Mouse (Mus musculus) CH12.LX (cell line): ENCODE data around the gene Myo5a. TPM values are rescaled to one million over a fixed set of nuclear protein-coding genes. Genes with fewer than 3 reads are reported as not detected.

Experiments used
- DNase-seq: peaks from one replicate; pipeline ENCODE4 v3.0.0-alpha.2; 2013; ENCODE audit errors: extremely low read depth
- H3K27ac ChIP-seq: 2 replicates; pipeline ENCODE4 v1.5.1; 2012; ENCODE audit warnings: low read depth, mild to moderate bottlenecking, control low read depth, moderate library complexity; ENCODE audit not compliant: insufficient read depth
- H3K27me3 ChIP-seq: replicated peaks from 2 replicates; pipeline ENCODE3; 2012; ENCODE audit warnings: inconsistent platforms
- H3K36me3 ChIP-seq, 2 experiments: replicated peaks in 1 of 2; 2 replicates each; pipeline versions ENCODE3 to v1.6.1; 2012; ENCODE audit warnings: inconsistent platforms in 1 of 2, low read length in 1 of 2, mild to moderate bottlenecking in 1 of 2, mixed read lengths in 1 of 2, moderate library complexity in 1 of 2; ENCODE audit not compliant: control insufficient read depth in 1 of 2, insufficient read depth in 1 of 2
- H3K4me1 ChIP-seq, 2 experiments: 2 replicates each; pipeline ENCODE4 v1.6.1; 2012; ENCODE audit warnings: inconsistent platforms in 1 of 2, moderate library complexity in 1 of 2; ENCODE audit not compliant: insufficient read depth in 2 of 2, control insufficient read depth in 1 of 2
- H3K4me2 ChIP-seq: 2 replicates; pipeline ENCODE4 v1.6.1; 2012; ENCODE audit warnings: low read depth, mild to moderate bottlenecking, control low read depth; ENCODE audit not compliant: poor library complexity, insufficient read depth, severe bottlenecking
- H3K4me3 ChIP-seq, 3 experiments: fragments of 150-350 bp in 1 of 3; sonication (generic) in 1 of 3; replicated peaks in 1 of 3; 2 replicates each; pipeline versions ENCODE3 to v1.5.1; 2011 to 2012; ENCODE audit warnings: low read depth in 2 of 3, low read length in 2 of 3, mild to moderate bottlenecking in 2 of 3, moderate library complexity in 2 of 3, control low read depth in 1 of 3, improper control_type of control experiment in 1 of 3, inconsistent platforms in 1 of 3, mixed read lengths in 1 of 3; ENCODE audit not compliant: poor library complexity in 1 of 3
- H3K79me2 ChIP-seq: replicated peaks from 2 replicates; pipeline ENCODE4 v1.6.1; 2012; ENCODE audit warnings: mild to moderate bottlenecking, moderate library complexity; ENCODE audit not compliant: control insufficient read depth, poor library complexity, insufficient read depth, severe bottlenecking; ENCODE audit errors: extremely low read depth
- H3K9ac ChIP-seq: 2 replicates; pipeline ENCODE4 v1.6.1; 2012; ENCODE audit warnings: low read depth, mild to moderate bottlenecking, control low read depth, moderate library complexity; ENCODE audit not compliant: insufficient read depth
- H3K9me3 ChIP-seq: replicated peaks from 2 replicates; pipeline ENCODE3; 2012; ENCODE audit warnings: low read length, inconsistent platforms, mixed read lengths
- CHD2 ChIP-seq: IDR thresholded peaks from 2 replicates; pipeline ENCODE4 v1.6.1; 2011; ENCODE audit warnings: low read length, improper control_type of control experiment
- E2F4 ChIP-seq: IDR thresholded peaks from 2 replicates; pipeline ENCODE4 v1.6.1; 2011; ENCODE audit warnings: low read depth, low read length, improper control_type of control experiment; ENCODE audit not compliant: insufficient replicate concordance
- ELF1 ChIP-seq: IDR thresholded peaks from 2 replicates; pipeline ENCODE4 v1.6.1; 2014; ENCODE audit warnings: low read depth, mild to moderate bottlenecking, inconsistent platforms, low read length, improper control_type of control experiment
- EP300 ChIP-seq: IDR thresholded peaks from 2 replicates; pipeline ENCODE4 v1.6.1; 2011; ENCODE audit warnings: low read length, improper control_type of control experiment
- GABPA ChIP-seq: IDR thresholded peaks from 2 replicates; pipeline ENCODE4 v1.6.1; 2012; ENCODE audit warnings: low read depth, low read length, improper control_type of control experiment, inconsistent platforms; ENCODE audit not compliant: insufficient replicate concordance
- HCFC1 ChIP-seq: IDR thresholded peaks from 2 replicates; pipeline ENCODE4 v1.6.1; 2012; ENCODE audit warnings: low read depth, mild to moderate bottlenecking, inconsistent platforms, low read length, improper control_type of control experiment
- IRF4 ChIP-seq: IDR thresholded peaks from 2 replicates; pipeline ENCODE4 v1.6.1; 2014; ENCODE audit warnings: low read depth, mild to moderate bottlenecking, inconsistent platforms, low read length, improper control_type of control experiment
- JUND ChIP-seq: conservative IDR thresholded peaks from 2 replicates; pipeline ENCODE4 v1.6.1; 2011; ENCODE audit warnings: low read depth, low read length, improper control_type of control experiment
- KAT2A ChIP-seq: IDR thresholded peaks from 2 replicates; pipeline ENCODE4 v1.6.1; 2012; ENCODE audit warnings: low read length, improper control_type of control experiment, inconsistent platforms; ENCODE audit not compliant: insufficient replicate concordance
- MAFK ChIP-seq: IDR thresholded peaks from 2 replicates; pipeline ENCODE4 v1.6.1; 2011; ENCODE audit warnings: low read length, improper control_type of control experiment; ENCODE audit not compliant: insufficient replicate concordance
- MAX ChIP-seq: IDR thresholded peaks from 2 replicates; pipeline ENCODE4 v1.6.1; 2011; ENCODE audit warnings: low read length, improper control_type of control experiment
- MXI1 ChIP-seq: IDR thresholded peaks from 2 replicates; pipeline ENCODE4 v1.6.1; 2011; ENCODE audit warnings: mild to moderate bottlenecking, low read depth, low read length, improper control_type of control experiment
- MYC ChIP-seq: IDR thresholded peaks from 2 replicates; pipeline ENCODE4 v1.6.1; 2011; ENCODE audit warnings: low read depth, mild to moderate bottlenecking, improper control_type of control experiment, low read length
- NELFE ChIP-seq: IDR thresholded peaks from 2 replicates; pipeline ENCODE4 v1.6.1; 2011; ENCODE audit warnings: low read depth, low read length, improper control_type of control experiment
- NRF1 ChIP-seq: IDR thresholded peaks from 2 replicates; pipeline ENCODE4 v1.6.1; 2014; ENCODE audit warnings: low read depth, mild to moderate bottlenecking, inconsistent platforms, low read length, improper control_type of control experiment, moderate library complexity
- POLR2A ChIP-seq: IDR thresholded peaks from 2 replicates; pipeline ENCODE4 v1.6.1; 2011; ENCODE audit warnings: low read depth, mild to moderate bottlenecking, improper control_type of control experiment, low read length
- POLR2AphosphoS2 ChIP-seq: IDR thresholded peaks from 2 replicates; pipeline ENCODE4 v1.6.1; 2011; ENCODE audit warnings: low read depth, low read length, improper control_type of control experiment
- RAD21 ChIP-seq: IDR thresholded peaks from 2 replicates; pipeline ENCODE4 v1.6.1; 2011; ENCODE audit warnings: low read depth, mild to moderate bottlenecking, low read length, improper control_type of control experiment, moderate library complexity
- RCOR1 ChIP-seq: conservative IDR thresholded peaks from 2 replicates; pipeline ENCODE4 v1.6.1; 2012; ENCODE audit warnings: low read depth, mild to moderate bottlenecking, inconsistent platforms, low read length, improper control_type of control experiment
- SIN3A ChIP-seq: IDR thresholded peaks from 2 replicates; pipeline ENCODE4 v1.6.1; 2012; ENCODE audit warnings: low read length, improper control_type of control experiment, inconsistent platforms
- TBP ChIP-seq: conservative IDR thresholded peaks from 2 replicates; pipeline ENCODE4 v1.6.1; 2011; ENCODE audit warnings: low read depth, low read length, improper control_type of control experiment
- UBTF ChIP-seq: IDR thresholded peaks from 2 replicates; pipeline ENCODE4 v1.6.1; 2012; ENCODE audit warnings: low read depth, mild to moderate bottlenecking, inconsistent platforms, low read length, improper control_type of control experiment, moderate library complexity
- USF1 ChIP-seq: IDR thresholded peaks from 2 replicates; pipeline ENCODE4 v1.6.1; 2014; ENCODE audit warnings: low read depth, mild to moderate bottlenecking, inconsistent platforms, low read length, improper control_type of control experiment
- USF2 ChIP-seq: conservative IDR thresholded peaks from 2 replicates; pipeline ENCODE4 v1.6.1; 2011; ENCODE audit warnings: low read depth, low read length, improper control_type of control experiment
- ZKSCAN1 ChIP-seq: IDR thresholded peaks from 2 replicates; pipeline ENCODE4 v1.6.1; 2012; ENCODE audit warnings: low read depth, inconsistent platforms, low read length, improper control_type of control experiment, borderline replicate concordance
- ZMIZ1 ChIP-seq: IDR thresholded peaks from 2 replicates; pipeline ENCODE4 v1.6.1; 2012; ENCODE audit warnings: low read depth, mild to moderate bottlenecking, inconsistent platforms, low read length, improper control_type of control experiment
- ZNF384 ChIP-seq: IDR thresholded peaks from 2 replicates; pipeline ENCODE4 v1.6.1; 2012; ENCODE audit warnings: low read depth, low read length, improper control_type of control experiment, inconsistent platforms
- dilution Hi-C: fragments of 300-500 bp; cut with MboI; formaldehyde crosslinking; loops from 2 replicates; pipeline ENCODE4 v1.14.3; 2020; ENCODE audit warnings: low sequenced_read_pairs; ENCODE audit not compliant: extremely low pct_unique_long_range_greater_than_20kb, extremely low pct_ligation_motif_present
- in situ Hi-C: fragments of 300-500 bp; cut with MboI; formaldehyde crosslinking; loops from 3 replicates; pipeline ENCODE4 v1.14.3; 2019; ENCODE audit warnings: low sequenced_read_pairs, low pct_ligation_motif_present, low pct_unique_long_range_greater_than_20kb, mixed read lengths
- polyA plus RNA-seq: library from polyadenylated mRNA; unstranded; fragments of >175 nt; gene quantifications from 2 replicates; pipeline ENCODE4 v1.2.1, GENCODE M21; 2012; ENCODE audit warnings: low read depth; ENCODE audit not compliant: insufficient read length
- total RNA-seq, 2 experiments: library from RNA; depleted of rRNA; stranded (reverse); fragments of 300-350 nt in 1 of 2; fragments of >200 nt in 1 of 2; gene quantifications; 2 replicates each; pipeline ENCODE4 v1.2.3; 2012 to 2014

The Myo5a gene
- total and polyA plus RNA-seq, 3 experiments: 55.0 to 107 (median 66.6) TPM

DNA sequence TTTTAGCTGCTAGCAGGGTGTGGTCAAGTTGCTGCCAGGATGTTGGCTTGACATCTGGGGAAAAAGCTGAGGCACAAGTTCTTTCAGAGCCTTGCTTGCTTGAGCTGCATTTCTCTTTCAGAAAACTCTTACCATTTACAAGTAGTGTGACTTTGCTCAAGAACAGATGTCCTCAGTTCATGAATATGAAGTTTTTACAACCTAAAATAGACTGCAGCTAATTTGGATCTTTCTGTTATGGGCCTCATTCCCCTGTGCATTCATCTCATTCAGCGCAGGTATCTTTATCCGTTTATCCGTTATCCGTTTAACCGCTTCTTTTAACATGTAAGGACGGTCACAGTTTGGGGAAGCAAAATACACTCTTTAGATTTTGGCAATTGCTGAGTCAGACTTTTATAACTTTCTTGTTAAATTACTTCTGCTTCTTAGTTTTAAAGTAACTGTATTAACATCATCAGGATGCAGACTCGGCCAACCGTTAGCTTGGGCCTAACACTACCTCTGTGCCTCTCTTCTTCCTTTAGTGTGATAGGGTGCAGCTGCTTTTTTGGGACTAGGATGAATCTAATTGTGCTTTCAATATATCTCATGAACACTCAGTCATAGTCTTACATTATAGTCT is 29.5 kb downstream of the Myo5a start (continued):
- TF ChIP-seq JUND (no peak), MXI1 (no peak), ZKSCAN1 (no peak), NELFE (no peak), MAFK (peak; percentile 88), KAT2A (no peak), IRF4 (no peak), ZNF384 (no peak), USF1 (no peak), ELF1 (peak; percentile 32; the same call in 1 of the 2 replicates), MYC (0 out of 2 replicates have a peak, but pooled peaks have one; percentile 29), POLR2A (no peak), RCOR1 (no peak), CHD2 (no peak), POLR2AphosphoS2 (no peak), UBTF (no peak), ZMIZ1 (no peak), EP300 (peak; percentile 55; the same call in 1 of the 2 replicates), E2F4 (no peak), RAD21 (no peak), SIN3A (peak; percentile 29; the same call in 1 of the 2 replicates)

DNA sequence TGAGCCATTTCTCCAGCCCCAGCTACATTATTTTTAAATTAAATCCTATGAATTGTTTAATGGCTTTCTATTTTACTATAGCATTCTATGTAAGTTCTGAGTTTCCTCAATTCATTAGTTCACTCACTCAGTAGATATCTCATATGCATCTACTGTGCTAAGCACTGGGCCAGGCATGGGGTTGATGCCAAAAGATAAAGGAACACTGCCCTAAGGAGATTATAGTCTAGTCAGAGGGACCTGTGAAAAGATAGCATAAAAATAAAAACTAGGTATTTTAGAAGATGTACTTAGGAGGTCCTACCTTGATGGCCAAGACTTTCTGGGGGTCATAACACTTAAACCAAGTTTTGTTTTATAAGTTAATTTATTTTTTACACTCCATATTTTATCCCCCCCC is 31.3 kb downstream of the Myo5a start:
- in situ Hi-C loops: no loop called here
- TF ChIP-seq GABPA: no peak
- TF ChIP-seq JUND: no peak
- TF ChIP-seq E2F4: no peak
- no peak for TF ChIP-seq NRF1
- no peak for TF ChIP-seq ZNF384
- TF ChIP-seq HCFC1: no peak
- no peak for TF ChIP-seq ELF1
- no peak for TF ChIP-seq MAX
- no peak for TF ChIP-seq TBP
- no peak for TF ChIP-seq ZMIZ1
- TF ChIP-seq UBTF: no peak
- TF ChIP-seq CHD2: no peak
- TF ChIP-seq USF2: no peak
- no peak for TF ChIP-seq MYC
- dilution Hi-C loops: no loop called here

More for the DNA sequence above, 31.3 kb downstream of the Myo5a start:
- H3K79me2 ChIP-seq: peaks cover 56% of the 10 kb centered on the region
- H3K4me3 ChIP-seq: no peak overlapping the region
- peaks cover 0 to 7% of the 10 kb centered on the region in 2 experiments for H3K36me3 ChIP-seq
- H3K4me1 ChIP-seq: peaks cover 10 to 82% of the 10 kb centered on the region in 2 experiments; a peak in 3 of 4 replicates
- H3K4me2 ChIP-seq: no peak overlapping the region
- H3K27ac ChIP-seq: no peak overlapping the region
- no peak overlapping the region for H3K9ac ChIP-seq
- no peaks in the 10 kb centered on the region for H3K9me3 ChIP-seq
- DNase-seq: no peak
- no peaks in the 10 kb centered on the region for H3K27me3 ChIP-seq
